9 mouse cellular contexts compared by ENCODE assay signal in the genomic region with DNA sequence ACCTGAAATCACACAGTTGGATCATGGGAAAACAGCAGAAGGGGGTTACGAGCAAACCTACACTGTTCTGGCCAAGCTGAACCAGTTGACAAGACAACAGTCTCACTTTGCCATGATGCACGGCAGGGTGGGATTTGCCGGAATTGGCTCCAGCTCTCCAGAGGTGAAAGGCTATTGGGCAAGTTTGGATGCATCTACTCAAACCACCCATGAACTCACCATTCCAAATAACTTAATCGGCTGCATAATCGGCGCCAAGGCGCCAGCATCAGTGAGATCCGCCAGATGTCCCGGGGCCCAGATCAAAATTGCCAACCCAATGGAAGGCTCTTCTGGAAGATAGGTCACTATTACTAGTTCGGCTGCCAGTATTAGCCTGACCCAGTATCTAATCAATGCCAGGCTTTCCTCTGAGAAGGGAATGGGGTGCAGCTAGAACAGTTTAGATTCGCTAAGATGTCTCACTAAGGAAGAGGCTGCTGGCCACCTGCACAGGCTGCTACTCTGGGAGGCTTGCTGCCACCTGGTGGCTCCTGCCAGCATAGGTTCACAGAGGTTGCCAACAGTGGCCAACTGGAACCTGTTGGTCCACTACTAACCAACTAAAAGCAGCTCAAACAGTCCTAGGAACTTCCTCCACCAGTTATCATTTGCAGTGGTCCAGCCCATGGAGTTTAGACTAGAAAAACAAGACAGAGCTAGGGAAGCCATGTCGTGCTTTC. TPM values are rescaled to one million over a fixed set of nuclear protein-coding genes. Genes with fewer than 3 reads are reported as not detected.
DNase-seq lines count a peak whose midpoint lies in the region; ATAC-seq and TF ChIP-seq lines count a peak whose summit lies in the region.
"Had no signal": no experiment of that assay in that cellular context is flagged by ENCODE, and none has a peak within 500 bp of the region (broad histone marks: within the 10 kb centered on the region; RNA-seq: fewer than 3 reads in every experiment).

No protein-coding gene starts in this region.

- no peak overlapping the region for H3K27ac ChIP-seq in kidney, embryonic 15.5 days
- H3K27ac ChIP-seq in hindbrain, embryonic 14.5 days = no peak overlapping the region
- no peak overlapping the region for H3K27ac ChIP-seq in left cerebral cortex, adult 2 months
- H3K27ac ChIP-seq in midbrain, embryonic 16.5 days (ENCODE audit: low read length) = no peak overlapping the region
- H3K27ac ChIP-seq: embryonic facial prominence, embryonic 15.5 days had no signal

- H3K9me3 ChIP-seq in kidney, embryonic 15.5 days (replicated peaks) = no peaks in the 10 kb centered on the region
- no peaks in the 10 kb centered on the region for H3K9me3 ChIP-seq in hindbrain, embryonic 14.5 days (ENCODE audit: control insufficient read depth, low read length)
- no peaks in the 10 kb centered on the region for H3K9me3 ChIP-seq in midbrain, embryonic 16.5 days (replicated peaks; ENCODE audit: control insufficient read depth, low read length, poor library complexity, severe bottlenecking)
- H3K9me3 ChIP-seq: embryonic facial prominence, embryonic 15.5 days had no signal

- peak; percentile 68 for DNase-seq in kidney, adult 11 months
- DNase-seq in adrenal gland, postnatal 14 days = peak; percentile 81
- peak; percentile 22 for DNase-seq in embryo, embryonic 11.5 days (ENCODE audit: low read depth, low spot score)
- peak; percentile 80 for DNase-seq in hindbrain, embryonic 14.5 days (ENCODE audit: low spot score)
- peak; percentile 63 to 70 for DNase-seq in left cerebral cortex, adult 2 months (ENCODE audit: extremely low spot score in 1 of 2, low spot score in 2 of 2)
- peak; percentile 27 for DNase-seq in testis, postnatal 14 days (ENCODE audit: low spot score)

- TF ChIP-seq CTCF in left cerebral cortex, adult 2 months (IDR thresholded peaks at IDR 0.05) = peak; percentile 83

- no peak overlapping the region for H3K4me2 ChIP-seq in kidney, embryonic 15.5 days
- H3K4me2 ChIP-seq in hindbrain, embryonic 14.5 days (replicated peaks) = no peak overlapping the region
- 0 out of 2 replicates have a peak overlapping the region, but pooled peaks have one; percentile 6 for H3K4me2 ChIP-seq in midbrain, embryonic 16.5 days (ENCODE audit: low read length)
- H3K4me2 ChIP-seq: embryonic facial prominence, embryonic 15.5 days had no signal

- no peak overlapping the region for H3K4me3 ChIP-seq in kidney, embryonic 15.5 days (replicated peaks)
- H3K4me3 ChIP-seq in hindbrain, embryonic 14.5 days (replicated peaks; ENCODE audit: low read length) = no peak overlapping the region
- H3K4me3 ChIP-seq in left cerebral cortex, adult 2 months = no peak overlapping the region
- H3K4me3 ChIP-seq in midbrain, embryonic 16.5 days (ENCODE audit: low read depth, low read length) = no peak overlapping the region
- H3K4me3 ChIP-seq: embryonic facial prominence, embryonic 15.5 days had no signal

- H3K36me3 ChIP-seq in kidney, embryonic 15.5 days = no peaks in the 10 kb centered on the region
- no peaks in the 10 kb centered on the region for H3K36me3 ChIP-seq in hindbrain, embryonic 14.5 days (replicated peaks; ENCODE audit: control insufficient read depth, insufficient read depth)
- no peaks in the 10 kb centered on the region for H3K36me3 ChIP-seq in midbrain, embryonic 16.5 days (ENCODE audit: control insufficient read depth, insufficient read depth, low read length)
- H3K36me3 ChIP-seq: embryonic facial prominence, embryonic 15.5 days had no signal

- no peak overlapping the region for H3K9ac ChIP-seq in kidney, embryonic 15.5 days
- no peak overlapping the region for H3K9ac ChIP-seq in hindbrain, embryonic 14.5 days
- no peak overlapping the region for H3K9ac ChIP-seq in midbrain, embryonic 16.5 days (ENCODE audit: low read depth, low read length)
- H3K9ac ChIP-seq: embryonic facial prominence, embryonic 15.5 days had no signal

- ATAC-seq in kidney, embryonic 15.5 days (replicated peaks; ENCODE audit: low FRiP score) = no peak
- no peak for ATAC-seq in hindbrain, embryonic 14.5 days (ENCODE audit: low FRiP score)
- no peak for ATAC-seq in midbrain, embryonic 16.5 days

- H3K4me1 ChIP-seq in kidney, embryonic 15.5 days = no peaks in the 10 kb centered on the region
- no peaks in the 10 kb centered on the region for H3K4me1 ChIP-seq in hindbrain, embryonic 14.5 days (replicated peaks; ENCODE audit: control insufficient read depth, insufficient read depth, low read length)
- H3K4me1 ChIP-seq in midbrain, embryonic 16.5 days (ENCODE audit: control insufficient read depth, insufficient read depth, low read length) = no peaks in the 10 kb centered on the region
- H3K4me1 ChIP-seq: embryonic facial prominence, embryonic 15.5 days had no signal

- intact Hi-C loops in left cerebral cortex, adult 2 months (cut with DNase I) = loop anchor here (2.0 kb wide), 1 partner anchor 46 kb away; no protein-coding TSS in a partner anchor

- H3K27me3 ChIP-seq in kidney, embryonic 15.5 days = no peaks in the 10 kb centered on the region
- H3K27me3 ChIP-seq in hindbrain, embryonic 14.5 days (ENCODE audit: control insufficient read depth, insufficient read depth, low read length) = no peaks in the 10 kb centered on the region
- no peaks in the 10 kb centered on the region for H3K27me3 ChIP-seq in midbrain, embryonic 16.5 days (ENCODE audit: control insufficient read depth, insufficient read depth, low read depth, low read length)
- H3K27me3 ChIP-seq: embryonic facial prominence, embryonic 15.5 days had no signal

- WGBS in kidney, embryonic 15.5 days = 72% methylated on average over 12 of the region's 12 CpGs
- 75% methylated on average over 12 of the region's 12 CpGs for WGBS in hindbrain, embryonic 14.5 days
- WGBS in midbrain, embryonic 16.5 days = 72% methylated on average over 12 of the region's 12 CpGs

RNA-seq across cellular contexts. Expression of gene Arhgap25, which starts 19.9 kb away (rescaled TPM):
- 5.2 and 6.0 TPM in 2 replicates for polyA plus RNA-seq in kidney, embryonic 15.5 days (2015; fragmentation: Nextera tagmentation; extraction: Ambion mirVana)
- total RNA-seq in adrenal gland, postnatal 14 days (2021) = 5.2 and 10.5 TPM in 2 replicates
- polyA plus RNA-seq in hindbrain, embryonic 14.5 days (2014; fragmentation: Nextera tagmentation; extraction: Ambion mirVana) = 2.8 and 3.2 TPM in 2 replicates
- total RNA-seq in left cerebral cortex, adult 2 months (2021) = 1 to 10 TPM; 8.5 to 9.6 TPM
- 0.99 and 1.9 TPM in 2 replicates for polyA plus RNA-seq in midbrain, embryonic 16.5 days (2015; fragmentation: Nextera tagmentation; extraction: Ambion mirVana)

Comparison
In these comparisons a context has a peak if more than half of its experiments do, and no peak if none do; other contexts are left out.
1. DNase-seq: peak in every context shown above with its lines; median percentile 81 in adrenal gland, postnatal 14 days; 80 in hindbrain, embryonic 14.5 days; 68 in kidney, adult 11 months; 66 in left cerebral cortex, adult 2 months; 27 in testis, postnatal 14 days; 22 in embryo, embryonic 11.5 days.